Mouse (Mus musculus) heart, adult 11 months (tissue): Measurements from ENCODE around the gene AU022252.

Experiments used
- DNase-seq: peaks from one replicate; pipeline ENCODE4 v3.0.0; 2022

AU022252 gene

DNA sequence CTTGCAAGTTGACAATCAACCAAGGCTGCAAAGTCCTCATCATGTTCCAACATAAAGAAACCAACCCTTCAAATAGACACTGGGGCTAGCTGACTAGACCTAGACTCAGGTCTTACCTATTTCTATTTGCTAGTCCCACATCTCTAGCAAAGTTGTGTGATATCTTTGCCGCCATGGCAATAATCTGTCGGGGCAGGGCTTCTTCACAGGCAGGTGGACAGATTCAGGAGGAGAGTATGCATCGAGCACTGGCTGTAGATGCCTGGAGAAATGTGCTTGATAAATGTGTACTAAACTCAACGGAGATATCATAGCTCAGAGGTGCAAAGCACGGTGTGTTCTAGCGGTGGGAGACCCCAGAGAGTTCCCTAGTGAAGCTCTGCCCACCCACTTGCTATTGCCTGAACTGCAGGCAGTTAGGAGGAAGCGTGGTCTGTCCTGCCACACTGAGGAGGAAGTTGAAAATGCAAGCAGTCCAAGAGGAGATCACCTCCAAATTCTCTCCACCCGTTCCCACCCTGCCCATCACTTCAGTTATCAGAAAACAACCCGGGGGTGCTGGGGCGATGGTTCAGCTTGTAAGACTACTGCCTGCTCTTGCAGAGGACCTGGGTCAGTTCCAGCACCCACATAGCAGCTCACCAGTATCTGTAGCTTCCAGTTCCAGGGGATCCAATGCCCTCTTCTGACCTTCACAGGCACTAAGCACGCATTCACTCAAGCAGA lies 44.3 kb downstream of the AU022252 start:
- DNase-seq, result peak; percentile 87

DNA sequence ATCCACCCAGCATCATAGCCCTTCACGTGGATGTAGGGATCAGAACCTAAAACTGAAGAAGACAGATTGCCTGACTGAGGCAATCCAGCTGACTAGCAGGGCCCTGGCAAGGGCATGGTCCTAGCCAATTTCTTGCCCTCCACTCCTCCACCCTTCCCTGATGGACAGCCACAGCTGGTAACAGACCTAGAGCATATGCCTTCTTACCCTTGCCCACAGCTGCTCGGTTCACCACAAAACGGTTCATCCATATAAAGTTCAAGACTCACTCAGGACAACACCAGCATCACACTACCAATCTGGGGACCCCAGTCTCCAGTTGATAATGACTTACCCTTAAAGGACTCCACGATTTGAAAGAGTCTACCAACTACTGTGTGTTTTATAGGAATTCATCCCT lies 46.7 kb downstream of the AU022252 start:
- peak; percentile 83 for DNase-seq

GRCm38 (mm10) chr4:119183525-119183924 lies 49.0 kb downstream of the AU022252 start:
- DNase-seq, result no peak

DNA sequence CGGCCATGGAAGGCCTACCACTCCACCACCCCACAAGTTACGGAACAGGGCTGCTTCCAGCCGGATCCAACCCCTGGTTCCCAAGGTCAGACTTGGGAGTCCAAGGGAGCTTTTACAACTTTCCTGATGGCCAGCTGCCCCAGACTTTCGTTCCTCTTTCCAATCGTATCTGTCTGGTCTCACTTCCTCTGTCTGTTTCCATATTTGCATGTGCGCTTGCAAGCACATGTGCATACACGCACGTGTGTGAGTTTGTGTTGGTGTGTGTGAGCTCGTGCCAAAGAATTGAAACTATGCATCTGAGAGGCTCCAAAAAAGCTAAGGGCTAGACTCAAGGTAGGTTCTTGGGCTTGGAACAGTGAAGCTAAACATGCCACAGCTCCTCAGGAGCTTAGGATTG lies 51.1 kb downstream of the AU022252 start:
- peak; percentile 94 for DNase-seq

DNA sequence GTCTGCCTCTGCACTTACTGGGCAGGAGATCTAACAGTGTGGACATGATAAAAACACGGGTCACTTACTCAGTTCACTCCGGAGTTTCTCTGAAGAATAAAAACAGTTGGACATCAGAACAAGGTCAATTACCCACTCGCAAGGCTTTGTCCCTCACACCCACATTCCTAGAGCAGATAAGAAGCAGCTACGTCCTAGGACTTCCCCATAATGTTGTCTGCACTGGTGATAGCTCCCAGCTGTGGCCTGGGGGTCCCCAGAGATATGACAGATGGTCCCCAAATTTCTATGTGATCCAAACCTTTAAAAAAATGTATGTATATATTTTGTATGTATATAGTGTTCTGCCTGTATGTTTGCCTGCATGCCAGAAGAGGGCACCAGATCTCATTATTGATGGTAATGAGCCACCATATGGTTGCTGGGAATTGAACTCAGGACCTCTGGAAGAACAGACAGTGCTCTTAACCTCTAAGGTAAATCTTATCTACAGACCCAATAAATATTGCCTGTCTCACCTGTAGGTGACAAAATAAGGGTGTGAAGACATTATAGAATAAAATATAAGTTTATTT lies 52.3 kb downstream of the AU022252 start:
- DNase-seq, result no peak

- peak; percentile 97 for DNase-seq
Measured at GRCm38 (mm10) chr4:119178331-119178730, 54.2 kb downstream of the AU022252 start.

DNA sequence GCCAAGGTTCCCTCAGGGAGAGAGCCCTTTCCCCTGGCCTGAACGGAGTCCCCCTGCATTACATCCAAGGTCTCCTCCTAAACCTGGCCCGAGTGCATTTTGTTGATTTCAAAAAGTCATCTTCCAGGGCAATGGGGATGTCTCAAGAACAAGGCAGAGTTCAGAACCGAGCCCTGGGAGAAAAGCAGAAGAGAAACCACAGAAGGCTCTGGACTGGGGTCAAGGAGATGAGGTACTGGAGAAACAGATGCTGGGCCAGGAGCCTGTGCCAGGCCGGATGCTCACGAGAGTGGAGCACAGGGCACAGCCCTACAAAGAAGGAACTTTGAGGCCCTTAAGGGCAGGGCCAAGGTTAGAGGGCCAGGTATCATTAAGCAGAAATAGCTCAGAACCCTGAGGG lies 54.8 kb downstream of the AU022252 start:
- peak; percentile 96 for DNase-seq

- DNase-seq, result peak; percentile 100
Measured at GRCm38 (mm10) chr4:119173851-119174453, 58.6 kb downstream of the AU022252 start, which contains the start of gene Zfp691. Gene Zfp691, minus strand, starts transcription at chr4:119174195.

DNA sequence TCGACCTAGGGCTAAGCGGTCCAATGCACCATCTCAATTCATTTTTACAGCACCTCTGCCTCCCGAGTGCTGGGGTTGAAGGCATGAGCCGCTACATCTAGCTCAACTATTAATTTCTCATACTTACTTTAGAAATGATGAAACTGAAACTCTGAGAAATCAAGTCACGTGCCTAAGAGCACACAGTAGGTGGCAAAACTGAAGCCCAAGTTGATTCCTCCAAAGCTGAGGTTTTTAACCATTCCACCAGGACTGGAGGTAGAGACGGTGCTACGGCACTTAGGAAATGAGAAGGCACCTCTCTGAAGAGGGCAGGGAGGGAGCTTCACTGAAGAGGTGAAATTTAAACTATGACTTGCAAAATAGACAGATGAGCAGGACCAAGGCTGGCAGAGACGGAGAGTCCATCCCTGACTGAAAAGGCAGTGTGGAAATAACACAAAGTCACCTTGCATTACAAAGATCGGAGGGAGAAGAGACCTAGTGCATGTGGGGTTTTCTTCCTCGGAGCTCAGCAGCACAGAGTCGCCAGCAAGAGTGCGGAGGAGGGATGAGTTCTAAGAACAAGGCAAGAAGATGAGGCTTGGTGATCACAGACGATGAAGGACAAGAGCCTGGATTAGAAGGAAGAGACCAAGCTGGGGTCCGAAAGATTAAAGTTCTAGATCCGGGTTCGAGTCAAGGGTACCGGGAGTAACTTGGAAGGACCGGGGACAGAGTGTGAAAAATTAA lies 59.4 kb downstream of the AU022252 start:
- no peak for DNase-seq

DNA sequence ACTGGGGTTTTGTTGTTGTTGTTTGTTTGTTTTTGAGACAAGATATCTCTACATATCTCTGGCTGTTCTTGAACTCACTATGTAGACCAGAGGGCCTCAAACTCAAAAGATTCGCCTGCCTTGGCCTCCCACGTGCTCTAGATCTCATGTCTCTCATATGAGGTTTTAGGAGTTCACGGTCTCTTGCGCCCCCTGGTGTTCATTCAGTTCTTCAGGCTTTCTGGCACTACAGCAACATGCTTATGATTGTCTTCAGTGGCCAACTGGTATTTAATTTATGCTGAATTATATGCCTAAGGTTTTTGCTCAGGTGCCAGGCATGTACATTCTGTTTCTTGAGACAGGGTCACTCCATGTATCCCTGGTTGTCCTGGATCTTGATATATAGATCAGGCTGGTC lies 64.8 kb downstream of the AU022252 start:
- peak; percentile 95 for DNase-seq

DNA sequence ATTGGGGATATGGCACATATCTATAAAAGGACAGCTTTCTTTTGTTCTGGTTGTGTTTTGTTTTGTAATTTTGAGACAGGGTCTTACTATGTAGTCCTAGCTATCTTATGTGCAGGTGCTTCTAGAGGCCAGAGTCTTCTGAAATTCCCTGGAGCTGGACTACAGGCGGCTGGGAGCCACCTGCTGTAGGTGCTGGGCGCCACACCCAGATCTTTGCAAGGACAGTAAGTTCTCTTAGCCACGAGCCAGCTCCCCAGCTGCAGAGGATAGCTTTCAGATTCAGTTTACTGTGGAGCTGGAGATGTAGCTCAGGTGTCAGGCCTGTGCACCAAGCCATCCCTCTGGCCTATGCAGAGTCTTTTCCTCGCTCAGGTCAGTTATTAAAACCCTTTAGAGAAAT lies 65.4 kb downstream of the AU022252 start:
- no peak for DNase-seq

- DNase-seq, result no peak
Measured at GRCm38 (mm10) chr4:119165916-119166315, 66.6 kb downstream of the AU022252 start.

DNA sequence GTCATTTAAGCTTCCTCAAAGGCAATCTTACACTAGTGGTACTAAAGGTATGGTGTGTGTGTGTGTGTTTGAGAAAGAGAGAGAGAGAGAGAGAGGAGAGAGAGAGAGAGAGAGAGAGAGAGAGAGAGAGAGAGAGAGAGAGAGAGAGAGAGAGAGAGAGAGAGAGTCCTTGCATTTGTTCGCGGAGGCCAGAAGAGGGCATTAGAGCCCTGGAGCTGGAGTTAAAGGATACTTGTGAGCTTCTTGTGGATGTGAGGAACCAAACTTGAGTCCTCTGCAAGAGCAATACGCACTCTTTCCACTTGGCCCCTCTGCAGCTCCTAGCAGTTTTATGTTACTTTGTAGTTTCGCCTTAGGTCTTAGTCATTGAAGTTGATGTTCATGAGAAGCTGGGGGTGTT lies 69.5 kb downstream of the AU022252 start:
- DNase-seq, result no peak

DNA sequence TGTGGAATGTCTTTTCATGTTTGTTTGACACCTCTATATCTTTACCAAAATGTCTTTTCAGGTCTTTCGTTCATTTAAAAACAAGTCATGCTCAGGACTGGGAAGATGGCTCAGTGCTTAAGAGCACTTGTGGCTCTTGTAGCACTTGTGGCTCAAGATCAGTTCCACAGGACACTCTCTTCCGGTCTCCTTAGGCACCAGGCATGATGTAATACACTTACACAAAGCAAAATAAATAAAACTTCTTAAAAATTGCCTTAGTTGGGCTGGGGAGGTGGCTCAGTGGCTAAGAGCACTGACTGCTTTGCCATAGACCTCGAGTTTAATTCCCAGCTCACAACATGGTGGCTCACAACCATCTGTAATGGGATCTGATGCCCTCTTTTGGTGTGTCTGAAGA lies 71.2 kb downstream of the AU022252 start:
- DNase-seq, result peak; percentile 56

DNA sequence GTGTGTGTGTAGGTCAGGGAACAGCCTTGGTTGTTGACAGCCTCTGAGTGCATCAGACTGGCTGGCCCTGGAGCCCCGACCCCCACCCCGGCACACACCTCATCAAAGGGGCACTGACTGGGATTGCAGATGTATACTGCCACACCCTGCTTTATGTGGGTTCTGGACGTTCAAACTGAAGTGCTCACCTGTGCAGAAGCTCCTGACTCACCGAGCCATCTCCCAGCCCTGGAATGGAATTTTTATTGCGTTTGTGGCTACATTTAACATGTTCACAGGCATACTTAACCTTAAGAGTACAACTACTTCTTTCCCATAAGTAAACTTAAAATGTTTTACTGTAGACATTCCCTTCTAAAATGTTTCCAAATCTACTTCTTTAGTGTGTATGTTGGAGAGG lies 74.6 kb downstream of the AU022252 start:
- no peak for DNase-seq

GRCm38 (mm10) chr4:119157186-119157585 lies 75.3 kb downstream of the AU022252 start:
- no peak for DNase-seq
